Mouse (Mus musculus): Measurements from ENCODE around the gene Ddhd1. TPM values are rescaled to one million over a fixed set of nuclear protein-coding genes. Genes with fewer than 3 reads are reported as not detected.
"Not testable (repeated sequence)": the region's sequence is repeated elsewhere in the genome, so short reads cannot be mapped to it uniquely, and the experiment has no call there.

Ddhd1 gene
- total RNA-seq, 4 experiments from 2014 or later, result 8.9 to 10.8 (median 10.3) TPM

GRCm38 (mm10) chr14:45580923-45581827 is 76.8 kb downstream of the Ddhd1 start:
- DNase-seq (ENCODE audit: low spot score), result not testable (repeated sequence)

- peak; percentile 60 for DNase-seq (ENCODE audit: low spot score)
Measured at GRCm38 (mm10) chr14:45566066-45566937, 91.6 kb downstream of the Ddhd1 start.

- DNase-seq (ENCODE audit: low spot score), result peak; percentile 44
Measured at GRCm38 (mm10) chr14:45565216-45566065, 92.5 kb downstream of the Ddhd1 start.

GRCm38 (mm10) chr14:45563577-45563976 is 94.4 kb downstream of the Ddhd1 start:
- DNase-seq (ENCODE audit: low spot score), result peak; percentile 33

GRCm38 (mm10) chr14:45561681-45562080 is 96.3 kb downstream of the Ddhd1 start:
- DNase-seq (ENCODE audit: low spot score), result peak; percentile 62

- no peak for DNase-seq (ENCODE audit: low spot score)
Measured at GRCm38 (mm10) chr14:45559018-45559417, 98.9 kb downstream of the Ddhd1 start.

- DNase-seq (ENCODE audit: low spot score), result peak; percentile 57
Measured at GRCm38 (mm10) chr14:45554336-45554735, 103.6 kb downstream of the Ddhd1 start.

- peak; percentile 75 for DNase-seq (ENCODE audit: low spot score)
Measured at GRCm38 (mm10) chr14:45553854-45554253, 104.1 kb downstream of the Ddhd1 start.

- no peak for DNase-seq (ENCODE audit: low spot score)
Measured at GRCm38 (mm10) chr14:45552431-45552830, 105.5 kb downstream of the Ddhd1 start.

- DNase-seq (ENCODE audit: low spot score), result no peak
Measured at GRCm38 (mm10) chr14:45551121-45551768, 106.7 kb downstream of the Ddhd1 start.

- DNase-seq (ENCODE audit: low spot score), result peak; percentile 58
Measured at GRCm38 (mm10) chr14:45550010-45550647, 107.8 kb downstream of the Ddhd1 start.

- DNase-seq (ENCODE audit: low spot score), result no peak
Measured at GRCm38 (mm10) chr14:45548118-45548517, 109.8 kb downstream of the Ddhd1 start.

GRCm38 (mm10) chr14:45544905-45545304 is 113.0 kb downstream of the Ddhd1 start:
- DNase-seq (ENCODE audit: low spot score), result no peak

GRCm38 (mm10) chr14:45544026-45544425 is 113.9 kb downstream of the Ddhd1 start:
- no peak for DNase-seq (ENCODE audit: low spot score)

GRCm38 (mm10) chr14:45539659-45540468 is 118.1 kb downstream of the Ddhd1 start:
- DNase-seq (ENCODE audit: low spot score), result peak; percentile 94
